Mouse (Mus musculus): ENCODE data around the gene Ak2. TPM values are rescaled to one million over a fixed set of nuclear protein-coding genes. Genes with fewer than 3 reads are reported as not detected.
A peak's percentile ranks its signal among the peaks of the same experiment; 100 is the strongest.

The Ak2 gene
- polyA plus RNA-seq, 1 experiment from 2014 or later, result 171 TPM

DNA sequence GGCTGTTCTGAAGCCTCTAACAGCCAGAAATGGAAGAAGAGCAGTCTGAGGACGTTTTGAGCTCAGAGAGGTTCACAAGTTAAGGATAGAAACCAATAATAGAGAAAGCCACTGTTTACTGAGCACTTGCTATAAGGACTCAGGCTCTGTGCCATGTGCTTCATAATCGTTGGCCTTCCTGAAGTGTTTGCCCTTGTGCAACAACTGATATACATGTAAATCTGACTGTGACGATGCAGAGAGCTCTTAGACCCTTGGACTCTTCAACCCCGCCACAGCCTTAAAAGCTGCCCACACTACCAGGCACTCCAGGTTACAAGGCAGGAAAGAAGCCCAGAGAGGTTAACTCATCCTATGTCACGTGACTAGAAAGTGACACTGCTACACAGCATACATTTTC is 22.7 kb upstream of the Ak2 start:
- Histone ChIP-seq H3K4me3 (ENCODE audit: low read length) (no peak overlapping the region), H3K36me3 (ENCODE audit: control insufficient read depth, insufficient read depth, low read length) (no peaks in the 10 kb centered on the region), H3K27ac (ENCODE audit: low read depth, low read length) (no peak overlapping the region), H3K9me3 (ENCODE audit: control insufficient read depth, low read length) (no peaks in the 10 kb centered on the region), H3K4me2 (replicated peaks; ENCODE audit: low read depth, low read length) (no peak overlapping the region), H3K4me1 (ENCODE audit: control insufficient read depth, insufficient read depth, low read length) (0 out of 2 replicates have a peak, but pooled peaks cover 3% of the 10 kb centered on the region), H3K27me3 (ENCODE audit: control insufficient read depth, insufficient read depth, low read length) (no peaks in the 10 kb centered on the region), H3K9ac (ENCODE audit: low read depth, low read length) (no peak overlapping the region)
- ATAC-seq (ENCODE audit: low FRiP score, low TSS enrichment), result no peak
- 85% methylated on average over 5 of the region's 5 CpGs for WGBS

DNA sequence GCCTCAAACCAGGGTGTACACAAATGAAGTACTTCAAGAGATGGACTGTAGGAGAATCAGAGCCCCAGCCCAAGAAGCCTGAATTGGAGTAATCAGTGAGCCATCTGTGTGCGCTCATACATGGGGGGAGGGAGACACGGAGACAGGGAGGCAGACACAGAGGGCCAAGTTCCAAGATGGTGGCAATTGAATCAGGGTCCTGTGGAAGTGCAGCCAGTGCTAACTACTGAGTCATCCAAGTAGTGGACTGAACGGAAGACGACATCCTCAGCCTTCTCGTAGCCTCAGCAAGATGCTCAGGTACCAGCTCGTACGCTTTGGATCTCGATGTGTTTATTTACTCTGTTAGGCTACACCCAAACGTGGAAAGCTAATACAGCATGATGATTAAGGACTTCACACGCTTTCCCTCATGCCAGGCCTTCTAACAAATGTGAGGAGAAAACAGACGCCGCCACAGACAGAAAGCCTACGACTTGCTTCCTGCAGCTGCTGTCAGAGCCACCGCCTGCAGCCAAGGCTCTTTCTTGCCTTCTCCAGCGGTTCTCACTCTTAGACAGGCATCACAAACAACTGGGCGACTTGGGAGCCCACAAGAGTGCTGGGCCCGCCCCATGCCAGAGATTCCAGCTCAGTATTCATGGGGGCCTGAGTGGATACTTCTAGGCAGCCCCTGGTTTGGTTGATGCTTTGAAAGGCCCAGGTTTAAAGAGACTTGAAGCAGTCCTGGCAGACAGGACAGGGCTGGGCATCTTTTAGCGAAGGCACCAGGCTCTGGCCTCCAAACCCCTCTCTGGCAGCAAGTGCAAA is 21.9 kb upstream of the Ak2 start:
- Histone ChIP-seq H3K27ac (ENCODE audit: low read depth, low read length) (no peak overlapping the region), H3K9ac (ENCODE audit: low read depth, low read length) (no peak overlapping the region), H3K4me3 (ENCODE audit: low read length) (no peak overlapping the region), H3K36me3 (ENCODE audit: control insufficient read depth, insufficient read depth, low read length) (no peaks in the 10 kb centered on the region), H3K4me1 (ENCODE audit: control insufficient read depth, insufficient read depth, low read length) (0 out of 2 replicates have a peak, but pooled peaks cover 3% of the 10 kb centered on the region), H3K4me2 (replicated peaks; ENCODE audit: low read depth, low read length) (no peak overlapping the region), H3K27me3 (ENCODE audit: control insufficient read depth, insufficient read depth, low read length) (no peaks in the 10 kb centered on the region), H3K9me3 (ENCODE audit: control insufficient read depth, low read length) (no peaks in the 10 kb centered on the region)
- ATAC-seq (ENCODE audit: low FRiP score, low TSS enrichment), result no peak
- 51% methylated on average over 18 of the region's 18 CpGs for WGBS

DNA sequence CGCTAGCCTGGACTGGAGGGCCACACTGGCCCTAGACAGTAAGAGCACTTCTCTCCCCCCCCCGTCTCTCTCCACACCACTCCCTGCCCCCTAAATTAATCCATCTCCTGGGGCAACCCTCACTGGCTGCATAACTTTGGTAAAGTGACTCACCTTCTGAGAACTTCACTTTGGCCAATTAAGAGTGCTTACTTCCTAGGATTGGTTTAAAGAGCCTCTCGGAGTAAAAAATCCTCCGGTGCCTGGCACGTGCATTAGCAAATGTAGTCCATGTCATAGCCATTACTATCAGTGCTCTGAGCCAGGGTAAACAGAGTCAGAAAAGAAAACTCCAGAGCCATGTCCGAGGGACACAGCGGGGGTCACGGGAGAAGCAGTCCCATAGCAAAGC is 21.3 kb upstream of the Ak2 start:
- Histone ChIP-seq H3K9ac (ENCODE audit: low read depth, low read length) (no peak overlapping the region), H3K4me1 (ENCODE audit: control insufficient read depth, insufficient read depth, low read length) (0 out of 2 replicates have a peak, but pooled peaks cover 3% of the 10 kb centered on the region), H3K36me3 (ENCODE audit: control insufficient read depth, insufficient read depth, low read length) (no peaks in the 10 kb centered on the region), H3K4me3 (ENCODE audit: low read length) (no peak overlapping the region), H3K27me3 (ENCODE audit: control insufficient read depth, insufficient read depth, low read length) (no peaks in the 10 kb centered on the region), H3K4me2 (replicated peaks; ENCODE audit: low read depth, low read length) (no peak overlapping the region), H3K27ac (ENCODE audit: low read depth, low read length) (no peak overlapping the region), H3K9me3 (ENCODE audit: control insufficient read depth, low read length) (no peaks in the 10 kb centered on the region)
- no peak for ATAC-seq (ENCODE audit: low FRiP score, low TSS enrichment)
- WGBS, result 73% methylated on average over 7 of the region's 8 CpGs

DNA sequence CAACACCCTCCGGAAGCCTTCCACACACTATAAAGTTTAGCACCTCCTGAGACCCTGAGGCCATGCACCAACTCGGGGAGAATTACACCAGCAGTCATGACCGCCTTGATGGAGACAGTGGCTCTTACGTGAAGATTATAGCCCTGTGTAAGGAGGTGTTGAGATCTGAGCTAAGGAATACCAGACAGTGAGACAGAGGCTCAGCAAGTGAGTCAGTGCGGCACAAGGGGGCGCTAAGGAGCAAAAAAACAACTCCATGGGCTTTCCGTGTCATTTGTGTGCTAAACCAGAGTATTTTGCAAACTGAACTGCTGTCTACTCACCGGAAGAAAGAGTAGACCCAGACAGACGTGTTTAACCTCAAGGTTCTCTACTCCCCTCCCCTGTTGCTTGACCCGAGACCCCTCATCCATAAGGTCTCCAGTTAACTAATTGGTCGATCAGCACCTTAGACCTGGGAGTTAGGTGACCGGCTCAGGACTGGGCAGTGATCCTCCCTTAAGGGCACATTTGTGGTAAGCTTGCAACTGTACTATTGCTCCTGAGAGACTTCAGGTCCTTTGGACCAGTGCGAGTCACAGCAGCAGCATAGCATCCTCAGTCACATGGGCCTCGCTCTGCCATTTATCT is 20.6 kb upstream of the Ak2 start:
- Histone ChIP-seq H3K4me2 (replicated peaks; ENCODE audit: low read depth, low read length) (no peak overlapping the region), H3K9me3 (ENCODE audit: control insufficient read depth, low read length) (no peaks in the 10 kb centered on the region), H3K27me3 (ENCODE audit: control insufficient read depth, insufficient read depth, low read length) (no peaks in the 10 kb centered on the region), H3K9ac (ENCODE audit: low read depth, low read length) (no peak overlapping the region), H3K4me3 (ENCODE audit: low read length) (no peak overlapping the region), H3K36me3 (ENCODE audit: control insufficient read depth, insufficient read depth, low read length) (no peaks in the 10 kb centered on the region), H3K4me1 (ENCODE audit: control insufficient read depth, insufficient read depth, low read length) (0 out of 2 replicates have a peak, but pooled peaks cover 3% of the 10 kb centered on the region), H3K27ac (ENCODE audit: low read depth, low read length) (no peak overlapping the region)
- peak; percentile 69 for ATAC-seq (ENCODE audit: low FRiP score, low TSS enrichment)
- WGBS, result 34% methylated on average over 14 of the region's 14 CpGs

DNA sequence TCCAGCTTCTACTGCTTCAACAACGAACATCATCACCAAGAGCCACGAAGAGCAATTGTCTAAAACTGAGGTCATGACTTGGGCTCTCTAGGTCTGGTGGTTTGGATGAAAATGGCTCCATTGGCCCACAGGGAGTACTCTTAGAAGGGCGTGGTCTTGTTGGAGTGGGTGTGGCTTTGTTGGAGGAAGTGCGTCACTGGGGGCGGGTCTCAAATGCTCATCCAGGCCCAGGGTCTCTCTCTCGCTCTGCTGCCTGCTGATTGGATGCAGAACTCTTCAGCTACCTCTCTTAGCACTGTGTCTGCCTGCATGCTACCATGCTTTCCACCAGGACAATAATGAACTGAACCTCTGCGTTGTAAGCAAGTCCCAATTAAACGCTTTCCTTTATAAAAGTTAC is 17.1 kb upstream of the Ak2 start:
- H3K36me3 ChIP-seq (ENCODE audit: control insufficient read depth, insufficient read depth, low read length), result no peaks in the 10 kb centered on the region
- no peak overlapping the region for H3K27ac ChIP-seq (ENCODE audit: low read depth, low read length)
- no peak for ATAC-seq (ENCODE audit: low FRiP score, low TSS enrichment)
- WGBS, result 83% methylated on average over 8 of the region's 8 CpGs
- H3K9ac ChIP-seq (ENCODE audit: low read depth, low read length), result no peak overlapping the region
- no peaks in the 10 kb centered on the region for H3K4me1 ChIP-seq (ENCODE audit: control insufficient read depth, insufficient read depth, low read length)
- H3K27me3 ChIP-seq (ENCODE audit: control insufficient read depth, insufficient read depth, low read length), result no peaks in the 10 kb centered on the region
- no peak overlapping the region for H3K4me2 ChIP-seq (replicated peaks; ENCODE audit: low read depth, low read length)
- no peak overlapping the region for H3K4me3 ChIP-seq (ENCODE audit: low read length)
- no peaks in the 10 kb centered on the region for H3K9me3 ChIP-seq (ENCODE audit: control insufficient read depth, low read length)

DNA sequence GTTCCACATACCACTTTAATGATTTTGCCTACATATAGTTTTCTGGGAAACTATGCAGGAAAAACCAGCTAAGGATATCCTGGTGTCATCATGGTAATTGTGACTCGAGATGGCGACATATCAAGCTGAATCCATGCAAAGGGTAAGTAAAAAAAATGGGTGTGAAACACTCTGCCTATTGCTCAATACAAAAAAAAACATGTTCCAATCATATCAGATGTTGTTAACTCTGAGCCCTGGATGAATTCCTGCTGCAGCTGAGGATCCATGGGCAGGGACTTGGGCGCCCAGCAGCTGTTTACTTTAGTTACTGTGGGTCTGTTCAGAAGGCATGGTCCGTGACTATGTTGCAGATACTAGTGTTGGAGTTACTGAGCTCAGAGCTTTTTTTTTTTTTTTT is 15.2 kb upstream of the Ak2 start:
- Histone ChIP-seq H3K4me2 (replicated peaks; ENCODE audit: low read depth, low read length) (no peak overlapping the region), H3K9ac (ENCODE audit: low read depth, low read length) (no peak overlapping the region), H3K4me3 (ENCODE audit: low read length) (no peak overlapping the region), H3K27ac (ENCODE audit: low read depth, low read length) (no peak overlapping the region), H3K27me3 (ENCODE audit: control insufficient read depth, insufficient read depth, low read length) (no peaks in the 10 kb centered on the region), H3K9me3 (ENCODE audit: control insufficient read depth, low read length) (no peaks in the 10 kb centered on the region), H3K36me3 (ENCODE audit: control insufficient read depth, insufficient read depth, low read length) (no peaks in the 10 kb centered on the region), H3K4me1 (ENCODE audit: control insufficient read depth, insufficient read depth, low read length) (no peaks in the 10 kb centered on the region)
- 88% methylated on average over 4 of the region's 4 CpGs for WGBS
- no peak for ATAC-seq (ENCODE audit: low FRiP score, low TSS enrichment)

DNA sequence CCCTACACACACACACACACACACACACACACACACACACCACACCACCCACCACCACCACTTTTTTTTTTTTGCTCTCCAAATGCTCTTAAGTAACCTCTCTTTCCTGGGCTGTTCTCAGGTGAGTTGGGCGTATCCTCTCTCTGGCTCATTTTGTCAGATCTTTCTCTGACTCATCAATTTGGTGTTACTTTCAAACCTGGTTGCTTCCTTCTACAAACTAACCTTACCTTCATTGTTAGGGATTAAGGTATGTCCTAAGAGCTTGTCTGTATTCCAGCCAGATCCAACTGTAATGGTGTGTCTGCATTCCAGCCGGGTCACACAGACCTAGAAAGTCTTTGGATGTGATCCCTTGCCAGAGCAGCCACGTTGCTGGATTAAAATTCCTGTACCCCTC is 14.5 kb upstream of the Ak2 start:
- no peaks in the 10 kb centered on the region for H3K36me3 ChIP-seq (ENCODE audit: control insufficient read depth, insufficient read depth, low read length)
- H3K4me2 ChIP-seq (replicated peaks; ENCODE audit: low read depth, low read length), result no peak overlapping the region
- no peaks in the 10 kb centered on the region for H3K27me3 ChIP-seq (ENCODE audit: control insufficient read depth, insufficient read depth, low read length)
- no peak overlapping the region for H3K4me3 ChIP-seq (ENCODE audit: low read length)
- no peak overlapping the region for H3K9ac ChIP-seq (ENCODE audit: low read depth, low read length)
- ATAC-seq (ENCODE audit: low FRiP score, low TSS enrichment), result no peak
- no peaks in the 10 kb centered on the region for H3K4me1 ChIP-seq (ENCODE audit: control insufficient read depth, insufficient read depth, low read length)
- 82% methylated on average over 3 of the region's 3 CpGs for WGBS
- H3K9me3 ChIP-seq (ENCODE audit: control insufficient read depth, low read length), result no peaks in the 10 kb centered on the region
- H3K27ac ChIP-seq (ENCODE audit: low read depth, low read length), result no peak overlapping the region

DNA sequence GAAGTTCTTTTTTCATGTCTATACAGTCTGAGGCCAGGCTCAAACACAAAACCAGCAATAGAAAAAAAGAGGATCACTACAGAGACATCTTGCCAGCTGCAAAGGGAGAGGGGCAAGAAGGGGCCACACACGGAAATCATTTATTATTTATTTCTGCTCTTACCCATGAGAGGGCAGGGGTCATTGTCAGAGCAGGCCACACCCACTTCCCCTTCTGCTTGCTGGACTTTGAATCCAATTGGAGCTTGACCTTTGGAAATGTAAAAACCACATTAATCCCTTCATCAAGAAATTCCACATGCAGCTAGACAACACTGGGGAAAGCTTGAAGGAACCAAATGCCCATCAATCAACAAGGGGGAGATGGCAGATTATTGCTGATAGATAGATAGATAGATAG is 13.1 kb upstream of the Ak2 start:
- no peak overlapping the region for H3K4me3 ChIP-seq (ENCODE audit: low read length)
- 33% methylated on average over 1 of the region's 1 CpGs for WGBS
- no peak overlapping the region for H3K27ac ChIP-seq (ENCODE audit: low read depth, low read length)
- H3K4me1 ChIP-seq (ENCODE audit: control insufficient read depth, insufficient read depth, low read length), result 0 out of 2 replicates have a peak, but pooled peaks cover 1% of the 10 kb centered on the region
- no peaks in the 10 kb centered on the region for H3K9me3 ChIP-seq (ENCODE audit: control insufficient read depth, low read length)
- H3K9ac ChIP-seq (ENCODE audit: low read depth, low read length), result no peak overlapping the region
- H3K27me3 ChIP-seq (ENCODE audit: control insufficient read depth, insufficient read depth, low read length), result no peaks in the 10 kb centered on the region
- H3K36me3 ChIP-seq (ENCODE audit: control insufficient read depth, insufficient read depth, low read length), result no peaks in the 10 kb centered on the region
- H3K4me2 ChIP-seq (replicated peaks; ENCODE audit: low read depth, low read length), result no peak overlapping the region
- ATAC-seq (ENCODE audit: low FRiP score, low TSS enrichment), result no peak

Data from kidney, embryonic 14.5 days (tissue).